Mouse (Mus musculus) activated CD4-positive, CD25-positive, alpha-beta regulatory T cell, adult 4 months (primary cell): Measurements from ENCODE around the gene Kdelc1. TPM values are rescaled to one million over a fixed set of nuclear protein-coding genes. Genes with fewer than 3 reads are reported as not detected.

Experiments
- ATAC-seq: one replicate; pipeline ENCODE4 v1.8.0; 2017
- polyA plus RNA-seq, 2 experiments: library from polyadenylated mRNA; unstranded; fragments of 100-300 nt; shearing (Covaris generic); gene quantifications; one replicate each; pipeline ENCODE4 v1.2.1; 2017

The Kdelc1 gene
- polyA plus RNA-seq: 10 to 100 TPM; 13.6 to 13.9 TPM

DNA sequence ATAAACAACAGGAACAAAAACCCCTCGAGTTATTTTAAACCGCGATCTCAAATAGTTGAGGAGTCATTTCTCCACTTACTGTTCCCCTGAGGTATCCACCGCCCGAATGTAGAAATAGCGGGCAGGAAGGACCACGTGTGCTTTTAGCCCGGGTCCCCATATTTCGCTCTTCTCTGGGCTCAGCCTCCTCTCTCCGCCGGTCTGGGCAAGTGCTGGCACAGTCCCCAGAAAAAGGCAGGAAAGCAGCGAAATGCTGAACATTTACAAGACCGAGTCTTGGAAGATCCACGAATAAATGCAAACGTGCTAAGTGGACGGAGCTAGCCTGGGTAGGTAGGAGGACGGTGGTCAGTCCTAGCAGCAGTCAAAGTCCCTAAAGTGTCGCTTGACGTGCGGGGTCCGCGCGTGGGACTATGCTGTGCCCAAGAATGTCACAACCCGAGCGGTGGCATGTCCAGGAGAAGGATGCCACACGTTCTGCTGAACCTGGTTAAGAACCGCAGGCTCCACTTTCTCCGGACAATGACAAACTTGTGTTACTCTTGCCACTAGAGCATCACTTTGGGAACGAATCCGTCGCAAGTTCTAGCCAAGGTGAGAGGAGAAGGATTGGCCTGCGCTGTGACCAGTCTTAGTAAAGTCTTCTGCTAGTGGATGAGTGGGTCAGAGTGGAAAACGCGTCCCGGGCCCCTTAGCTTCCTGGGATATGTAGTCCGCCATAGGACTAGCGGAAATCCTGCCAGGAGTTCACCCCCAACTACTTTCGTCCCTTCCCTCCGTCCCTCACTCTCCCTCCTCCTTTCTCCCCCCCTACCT is at the start of gene Kdelc1, which contains the start of gene Bivm:
Gene Kdelc1 (minus strand): TSS at position 570 of the 816 bp plus-strand sequence.
Gene Bivm (plus strand): TSS at position 719 of the 816 bp plus-strand sequence.
- peak; percentile 83 for ATAC-seq

DNA sequence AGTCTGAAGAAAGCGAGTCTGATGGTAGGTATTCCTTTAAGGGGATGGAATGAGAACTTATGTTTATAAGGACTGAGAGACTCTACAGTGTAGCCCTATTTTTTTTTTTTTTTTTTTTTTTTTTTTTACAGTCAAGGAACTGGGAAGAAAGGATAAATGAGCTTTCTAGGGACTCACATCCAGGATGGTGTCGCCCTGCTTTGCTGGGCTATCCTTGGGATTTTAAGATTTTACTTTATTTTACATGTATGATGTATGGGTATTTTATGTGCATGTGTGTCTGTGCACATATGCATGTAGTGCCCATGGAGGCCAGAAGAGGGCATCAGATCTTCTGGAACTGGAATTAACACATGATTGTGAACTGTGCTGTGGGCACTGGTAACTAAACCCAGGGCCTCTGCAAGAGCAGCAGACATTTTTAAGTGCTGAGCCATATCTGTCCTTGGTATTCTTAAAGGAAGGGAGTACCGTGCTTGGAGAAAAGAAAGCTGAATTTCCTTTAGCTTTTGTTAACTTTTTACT is 49.3 kb upstream of the Kdelc1 start:
- no peak for ATAC-seq

DNA sequence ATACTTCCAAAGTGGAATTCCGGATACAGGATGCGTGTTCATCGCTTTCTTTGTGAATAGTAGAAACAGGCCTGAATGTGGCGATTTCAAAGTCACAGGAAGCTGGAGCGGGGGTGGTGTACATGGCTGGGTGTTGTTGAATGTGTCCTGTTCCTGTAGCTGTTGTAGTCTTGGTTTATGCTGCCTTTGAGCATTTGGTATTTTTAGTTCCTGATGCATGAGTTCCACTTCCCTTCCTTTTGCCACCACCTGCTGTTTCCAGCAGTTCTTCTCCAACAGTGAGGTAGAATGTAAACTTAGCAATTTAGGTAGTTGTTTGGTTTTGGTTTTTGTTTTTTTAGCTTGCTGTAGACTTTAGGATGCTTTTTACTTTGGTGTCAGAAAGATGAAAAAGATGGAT is 43.8 kb upstream of the Kdelc1 start:
- no peak for ATAC-seq

DNA sequence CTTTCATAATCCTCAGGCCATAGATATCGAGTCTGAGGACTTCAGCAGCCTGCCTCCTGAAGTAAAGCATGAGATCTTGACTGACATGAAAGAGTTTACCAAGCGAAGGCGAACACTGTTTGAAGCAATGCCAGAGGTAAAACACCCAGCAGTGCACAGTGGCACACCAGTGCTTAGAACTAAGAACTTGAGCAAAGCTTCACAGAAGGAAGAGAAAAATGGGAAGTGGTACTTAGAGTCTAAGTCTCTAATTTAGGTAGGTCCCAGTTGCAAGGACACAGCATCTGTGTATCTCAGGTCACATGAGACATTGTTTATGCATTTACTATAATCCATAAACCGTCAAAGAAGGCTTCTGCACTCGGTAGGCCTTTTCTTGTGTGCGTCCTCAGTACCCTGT is 43.2 kb upstream of the Kdelc1 start:
- no peak for ATAC-seq

DNA sequence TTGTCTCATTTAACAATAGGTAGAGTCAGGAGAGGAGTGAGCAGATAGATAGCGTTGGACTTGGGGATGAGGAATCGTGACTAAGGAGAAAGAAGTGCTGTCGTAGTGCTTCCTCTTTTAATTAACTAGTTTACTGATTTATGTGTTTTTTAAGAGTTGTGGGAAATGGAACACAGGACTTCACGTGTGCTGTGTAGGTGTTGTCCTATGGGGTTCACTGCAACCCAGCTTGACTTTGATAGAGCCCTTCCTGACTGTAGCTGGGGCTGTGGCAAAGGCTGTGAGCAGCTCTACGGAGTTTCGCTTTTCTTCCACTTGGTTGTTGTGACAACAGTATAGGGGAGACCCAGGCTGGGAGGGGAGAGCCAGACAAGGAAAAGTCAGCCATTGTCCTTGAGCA is 39.7 kb upstream of the Kdelc1 start:
- no peak for ATAC-seq

DNA sequence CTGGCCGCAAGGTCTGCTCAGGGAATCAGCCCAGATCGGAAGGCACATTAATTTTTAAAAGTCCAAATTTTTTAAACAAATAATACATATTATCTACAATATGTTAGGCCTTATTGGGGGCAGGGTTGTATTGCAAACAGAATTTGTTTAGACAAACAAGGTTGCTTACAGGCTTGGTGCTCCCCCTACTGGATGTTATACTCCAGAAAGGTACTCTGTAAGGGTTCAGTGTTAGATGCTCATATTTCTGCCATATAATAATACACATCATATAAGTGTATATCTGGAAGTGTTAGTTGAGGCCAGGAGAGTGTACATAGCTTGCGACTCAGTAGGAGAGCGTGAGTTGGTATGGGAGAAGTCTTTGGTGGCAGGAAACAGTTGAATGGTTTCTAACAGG is 36.7 kb upstream of the Kdelc1 start:
- no peak for ATAC-seq

DNA sequence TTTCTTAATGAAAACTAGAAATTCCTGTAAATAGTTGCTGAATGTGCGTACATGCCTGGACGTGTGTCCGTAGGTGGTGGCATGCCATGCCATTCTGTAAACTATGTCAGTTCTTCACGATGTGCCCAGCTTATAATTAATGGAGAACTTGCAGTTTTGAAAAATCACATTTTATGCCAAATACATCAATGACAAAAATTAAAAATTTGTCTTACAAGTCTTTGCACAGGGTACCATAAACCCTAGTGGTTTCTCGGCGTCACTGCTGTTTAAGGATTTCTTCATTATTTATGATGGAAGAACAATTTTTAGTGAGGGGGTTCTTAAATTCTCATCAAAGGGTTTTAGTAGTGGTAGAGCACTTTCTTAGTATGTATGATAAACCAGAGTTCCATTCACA is 30.1 kb upstream of the Kdelc1 start:
- no peak for ATAC-seq

DNA sequence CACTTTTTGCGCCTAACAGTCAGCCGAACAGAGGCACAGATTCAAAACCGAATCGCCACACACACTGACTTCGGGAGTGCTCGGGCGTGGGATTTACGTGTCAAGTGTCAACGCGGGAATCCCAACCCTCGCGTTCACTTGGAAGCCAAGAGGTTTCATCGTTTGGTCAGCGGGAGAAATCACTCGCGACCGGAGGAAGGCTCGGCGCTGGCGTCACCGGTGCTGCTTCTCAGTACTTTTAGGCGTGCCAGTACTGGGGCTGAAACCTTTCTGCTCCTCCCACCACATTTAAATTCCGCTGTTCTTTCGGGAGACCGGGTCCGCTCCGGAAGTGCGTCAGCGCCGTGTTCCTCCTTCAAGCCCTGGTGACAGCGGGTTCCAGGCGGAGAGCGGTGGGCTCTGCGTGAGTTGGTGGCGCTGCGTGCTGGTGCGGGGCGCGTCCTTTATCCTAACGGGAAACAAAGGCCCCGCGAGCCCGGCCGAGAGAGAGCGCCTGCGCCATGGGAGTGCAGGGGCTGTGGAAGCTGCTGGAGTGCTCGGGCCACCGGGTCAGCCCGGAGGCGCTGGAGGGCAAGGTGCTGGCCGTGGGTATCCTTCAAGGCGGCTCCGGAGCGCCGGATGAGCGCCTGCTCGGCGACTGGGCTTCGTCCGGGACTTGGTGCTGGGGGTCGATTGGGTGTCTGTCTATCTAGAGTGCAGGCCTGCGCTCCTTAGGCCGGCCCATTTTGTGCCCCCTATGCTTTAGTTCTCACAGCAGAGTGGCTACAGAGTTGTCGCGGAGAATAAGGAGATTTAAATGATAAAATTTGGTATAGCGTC is 29.2 kb upstream of the Kdelc1 start, which contains the start of gene Ercc5:
Gene Ercc5 (plus strand): TSS at position 182 of the 819 bp plus-strand sequence.
- ATAC-seq: peak; percentile 98

DNA sequence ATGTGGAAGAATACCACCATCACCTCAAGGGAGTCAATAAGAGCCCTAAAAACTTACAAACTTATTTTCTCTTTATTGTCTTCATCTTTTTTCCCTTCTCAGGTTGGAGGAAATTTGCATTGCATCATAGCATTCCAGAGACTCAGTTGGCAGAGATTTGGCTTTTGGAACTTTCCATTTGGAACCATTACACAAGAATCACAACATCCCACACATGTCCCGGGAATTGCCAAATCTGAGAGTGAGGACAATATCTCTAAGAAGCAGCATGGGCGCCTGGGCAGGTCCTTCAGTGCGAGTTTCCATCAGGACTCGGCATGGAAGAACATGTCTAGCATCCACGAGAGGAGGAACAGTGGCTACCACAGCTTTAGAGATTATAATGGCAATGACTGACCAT is 24.1 kb upstream of the Kdelc1 start:
- ATAC-seq: no peak

DNA sequence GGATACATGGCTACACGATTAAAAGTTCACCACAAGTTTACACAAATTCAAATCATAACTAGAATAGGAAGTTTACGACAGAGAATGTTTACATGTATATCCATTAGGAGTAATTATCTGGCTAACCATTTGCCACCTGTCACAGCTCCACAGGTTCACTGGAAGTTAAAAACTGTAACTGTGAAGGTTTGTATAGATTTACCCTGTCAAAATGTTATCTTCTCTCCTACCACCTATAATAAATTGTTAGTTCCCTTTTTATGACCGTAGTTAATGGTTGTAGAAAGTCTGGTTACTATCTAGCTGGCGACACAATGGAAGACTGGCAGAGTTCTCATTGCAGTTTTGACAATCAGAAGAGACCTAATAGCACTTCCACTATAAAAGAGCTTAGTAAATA is 21.6 kb upstream of the Kdelc1 start:
- no peak for ATAC-seq

DNA sequence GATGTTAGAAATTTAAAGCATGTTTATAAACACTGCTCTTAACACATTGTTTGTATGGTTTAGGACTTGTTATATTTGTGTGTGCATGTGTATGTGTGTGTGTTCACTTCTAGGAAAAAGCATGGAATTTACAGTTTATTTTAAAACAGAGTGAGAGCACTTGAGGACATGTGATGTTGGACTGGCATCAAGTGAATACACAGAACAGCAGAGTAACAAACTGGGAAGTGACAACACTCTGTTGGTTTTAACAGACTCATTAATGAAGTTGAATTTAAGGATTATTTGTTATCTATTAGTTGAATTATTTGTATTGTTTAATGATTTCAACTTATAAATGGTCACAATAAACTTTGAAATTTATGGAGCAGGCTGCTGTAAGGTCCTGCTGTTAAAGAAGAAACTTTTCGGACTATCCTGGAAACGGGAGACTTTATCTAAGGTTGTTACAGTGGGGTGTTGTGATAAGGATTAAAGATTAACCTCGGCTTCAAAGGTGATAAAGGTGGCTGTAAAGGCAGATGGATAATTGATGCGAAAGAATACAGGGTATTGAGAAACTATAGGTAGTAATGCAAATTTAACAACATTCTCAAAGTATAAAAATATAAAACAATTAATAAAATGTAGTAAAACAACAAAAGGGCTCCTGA is 11.4 kb upstream of the Kdelc1 start:
- no peak for ATAC-seq

DNA sequence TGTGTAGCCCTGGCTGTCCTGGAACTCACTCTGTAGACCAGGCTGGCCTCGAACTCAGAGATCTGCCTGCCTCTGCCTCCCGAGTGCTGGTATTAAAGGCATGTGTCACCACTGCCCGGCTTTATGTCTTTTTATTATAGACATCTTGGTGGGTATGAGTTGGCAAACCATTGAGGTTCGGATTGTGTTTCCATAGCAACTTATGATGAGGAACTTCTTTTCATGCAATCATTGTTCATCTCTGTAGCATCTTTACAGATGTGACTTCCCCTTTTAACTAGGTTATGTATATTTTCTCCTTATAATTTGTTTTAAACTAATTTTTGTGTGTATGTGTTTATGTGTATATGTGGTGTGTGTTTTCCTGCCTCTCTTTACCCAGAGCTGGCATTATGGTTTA is 7.0 kb upstream of the Kdelc1 start:
- ATAC-seq: no peak

DNA sequence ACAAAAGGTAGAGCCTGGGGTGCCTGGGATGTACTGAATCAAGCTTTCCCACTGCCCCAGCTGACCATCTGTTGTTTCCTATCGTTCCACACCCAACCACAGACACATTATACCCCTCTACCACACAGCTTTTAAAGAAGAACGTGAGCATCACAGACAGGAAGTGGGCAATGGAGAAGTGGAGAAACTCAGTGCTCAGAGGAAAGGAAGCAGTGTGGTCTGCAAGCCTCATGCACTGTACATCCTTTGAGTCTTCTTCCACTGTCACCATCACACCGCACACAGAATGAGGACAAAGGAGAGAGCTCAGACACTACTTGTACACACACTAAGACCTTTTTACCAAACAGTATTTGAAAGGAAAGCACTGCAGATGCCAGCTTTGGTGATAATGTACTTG is 3.6 kb upstream of the Kdelc1 start:
- peak; percentile 70 for ATAC-seq

DNA sequence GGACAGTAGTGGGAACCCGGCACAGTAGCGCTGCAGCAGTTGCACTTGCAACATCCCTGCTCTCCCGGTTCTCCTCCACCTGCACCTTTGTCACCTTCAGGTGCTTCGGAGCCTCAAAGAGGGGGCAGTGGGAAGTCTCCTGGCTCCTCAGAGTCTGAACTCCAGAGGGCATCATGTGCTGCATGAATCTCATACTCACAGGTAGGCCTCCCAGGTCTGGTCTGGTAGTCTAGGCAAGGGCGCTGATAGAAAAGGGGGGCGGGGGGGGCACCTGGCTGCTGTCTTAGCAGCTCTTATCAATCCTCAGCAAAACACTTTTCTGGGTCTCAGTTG is 1.4 kb upstream of the Kdelc1 start:
- no peak for ATAC-seq

DNA sequence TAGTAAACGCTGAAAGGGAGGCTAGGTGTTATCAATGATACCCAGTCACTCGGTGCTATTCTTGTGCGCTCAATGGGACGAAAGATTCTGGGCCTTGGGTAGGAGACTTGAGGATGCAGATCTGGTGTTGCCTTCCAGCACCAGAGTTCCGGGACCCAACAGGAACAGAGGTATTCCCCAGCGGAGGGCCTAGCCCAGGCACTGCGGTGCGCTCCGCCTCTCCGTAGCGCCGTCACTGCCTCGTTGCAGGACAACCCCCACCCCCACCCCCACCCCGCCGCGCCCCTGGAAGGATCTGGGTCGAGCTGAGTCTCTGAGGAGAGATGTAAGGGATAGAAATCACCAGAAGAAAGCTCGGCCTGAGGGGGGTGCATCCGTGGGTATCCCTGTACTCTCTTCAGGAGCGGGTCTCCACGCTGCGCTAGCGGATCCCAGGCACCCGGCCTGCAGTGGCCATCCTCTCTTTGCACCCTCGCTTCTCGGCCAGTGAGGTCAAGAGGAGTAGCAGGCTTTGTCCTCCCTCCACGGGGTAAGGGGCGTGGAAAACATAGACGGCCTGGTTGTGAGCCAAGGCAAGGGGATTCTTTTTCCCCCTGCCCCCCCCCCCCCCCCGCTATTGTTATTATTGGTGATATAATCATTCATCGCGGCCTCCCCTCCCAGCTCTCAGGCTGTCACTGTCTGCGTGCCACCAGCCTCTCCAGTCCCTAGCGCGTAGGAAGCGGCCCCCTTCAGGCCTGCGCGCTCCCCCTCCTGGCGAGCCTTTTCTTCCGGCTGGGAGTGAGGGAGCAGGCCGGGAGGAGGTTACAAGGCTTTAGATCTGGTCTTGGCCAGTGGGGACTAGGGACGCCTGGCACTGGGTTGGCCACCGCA is 829 bp upstream of the Kdelc1 start:
- ATAC-seq: peak; percentile 22

DNA sequence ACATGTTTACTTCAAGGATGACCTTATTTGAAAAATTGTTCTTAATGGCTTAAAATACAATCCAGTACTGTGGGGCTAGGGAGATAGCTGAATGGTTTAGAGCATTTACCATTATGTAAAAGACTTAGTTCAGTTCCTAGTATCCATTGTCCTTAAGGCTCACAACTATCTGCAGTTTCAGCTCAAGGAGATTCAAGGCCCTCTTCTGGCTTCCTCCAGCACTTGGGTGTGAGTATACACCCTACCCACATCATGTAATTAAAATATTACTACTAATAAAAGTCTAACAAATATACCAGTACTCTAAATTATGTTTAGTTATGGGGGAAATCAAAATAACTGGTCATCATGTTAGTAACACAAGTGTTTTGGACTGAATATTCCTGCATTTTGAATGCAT is 1.0 kb downstream of the Kdelc1 start:
- no peak for ATAC-seq

DNA sequence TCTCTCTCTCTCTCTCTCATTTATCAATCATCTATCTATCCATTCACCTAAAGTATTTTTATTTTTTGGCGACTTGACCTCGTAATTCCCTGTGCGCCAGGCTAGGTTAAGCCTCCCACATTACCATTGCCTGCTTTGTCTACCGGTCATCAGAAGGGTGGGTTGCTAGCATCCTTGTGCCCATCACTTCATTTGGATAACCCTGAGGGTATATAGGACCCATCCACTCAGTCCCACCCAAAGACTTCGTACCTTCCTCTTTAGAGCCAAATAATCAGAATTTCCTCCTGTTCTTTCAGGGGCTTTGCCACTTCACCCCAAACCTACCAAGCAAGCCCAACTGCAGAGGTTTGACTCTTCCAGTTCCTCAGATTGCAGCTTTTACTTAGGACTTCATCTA is 15.7 kb downstream of the Kdelc1 start:
- no peak for ATAC-seq

DNA sequence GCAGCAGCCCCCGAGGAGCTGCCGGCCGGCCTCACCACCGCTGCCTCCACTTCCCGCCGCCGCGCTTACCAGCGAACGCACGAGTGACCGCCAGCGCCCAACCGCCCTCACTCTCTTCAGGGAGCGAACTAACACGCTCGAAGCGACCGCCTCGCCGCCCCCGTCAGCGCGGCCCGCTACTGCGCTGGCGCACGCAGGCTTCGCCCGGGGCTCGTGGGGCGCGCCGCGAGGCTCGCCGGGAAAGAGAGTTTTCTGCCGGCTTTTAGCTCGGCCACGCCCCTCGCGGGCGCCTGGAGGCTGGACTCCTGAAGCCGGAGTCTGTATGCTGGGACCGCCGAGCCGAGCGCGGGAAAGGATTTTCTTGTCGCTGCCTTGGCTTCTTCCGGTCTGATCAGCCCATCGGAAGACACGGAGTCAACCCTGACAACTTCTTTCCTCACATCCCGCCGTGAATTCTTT is 16.3 kb downstream of the Kdelc1 start, which contains the start of gene Tex30:
Gene Tex30 (minus strand): TSS at position 183 of the 459 bp plus-strand sequence.
- peak; percentile 90 for ATAC-seq

DNA sequence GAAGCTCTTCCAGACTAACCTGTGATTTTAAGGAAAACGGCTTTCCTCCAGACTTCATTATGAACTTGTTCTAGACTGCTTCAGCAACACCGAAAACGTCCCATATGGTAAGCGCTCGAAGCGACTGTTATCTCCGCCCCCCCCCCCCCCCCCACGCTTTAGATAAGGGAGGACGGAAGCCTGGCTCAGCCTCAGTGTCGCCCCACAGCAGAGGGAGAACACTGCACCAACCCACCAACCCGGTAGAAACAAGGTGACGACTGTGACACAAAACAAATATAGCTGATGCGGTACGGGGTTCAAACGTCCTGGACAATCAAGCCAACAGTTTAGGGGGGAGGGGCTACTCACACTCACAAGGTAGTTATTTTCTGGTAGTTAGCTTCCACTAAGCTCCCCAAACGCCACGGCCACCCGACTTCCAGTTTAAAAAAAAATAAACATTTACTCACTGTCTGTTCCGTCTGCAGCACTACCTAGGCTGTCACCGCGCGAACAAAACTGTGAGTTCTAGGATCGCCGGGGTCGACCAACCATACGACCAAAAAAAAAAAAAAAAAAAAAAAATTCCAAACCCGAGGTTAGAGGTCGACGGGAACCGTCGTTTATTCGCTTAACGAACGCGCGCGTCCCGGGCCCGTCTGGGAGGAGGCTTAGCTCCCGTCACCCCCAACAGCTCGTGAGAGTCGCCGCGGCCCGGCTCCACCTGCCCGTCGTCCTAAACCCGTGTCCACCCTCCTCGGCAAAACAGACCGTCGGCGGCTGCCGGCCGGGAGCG is 17.0 kb downstream of the Kdelc1 start:
- ATAC-seq: peak; percentile 67

DNA sequence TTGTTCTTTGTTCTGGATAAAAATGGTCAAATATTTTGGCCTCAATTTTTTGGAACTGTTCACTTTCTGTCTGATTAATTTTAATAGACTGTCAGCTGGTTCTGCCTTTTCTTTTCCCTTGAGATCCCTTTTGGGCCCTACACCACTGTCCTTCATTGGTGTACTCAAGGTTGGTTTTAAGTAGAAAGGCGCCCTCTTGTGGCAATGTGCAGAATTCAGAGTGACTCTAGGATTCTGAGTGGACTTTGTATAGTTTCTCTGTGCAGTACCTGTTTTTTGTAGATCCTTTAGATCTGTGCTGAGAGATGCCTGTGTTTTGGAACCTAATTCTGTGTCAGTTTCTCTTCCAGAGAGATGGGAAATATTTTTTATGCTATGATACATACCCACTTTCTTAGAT is 54.0 kb downstream of the Kdelc1 start:
- ATAC-seq: peak; percentile 75

DNA sequence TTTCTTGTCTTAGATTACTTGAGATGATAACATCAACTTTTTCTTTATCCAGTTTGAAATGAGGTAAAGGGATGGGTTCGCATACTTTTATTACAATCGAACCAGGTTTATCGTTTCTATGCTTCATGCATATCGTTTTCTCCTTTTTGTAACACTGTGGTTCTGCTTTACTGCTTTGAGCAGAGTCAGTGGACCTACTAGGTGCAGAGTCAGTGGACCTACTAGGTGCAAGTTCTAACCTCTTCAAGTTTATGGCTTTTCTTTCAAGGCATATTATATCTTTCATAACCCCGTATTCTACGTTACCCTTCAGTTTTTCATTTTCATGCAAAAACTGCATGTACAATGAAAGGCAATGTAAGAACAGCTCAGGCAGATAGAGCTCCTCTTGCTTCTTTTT is 55.2 kb downstream of the Kdelc1 start:
- ATAC-seq: no peak
